Mouse (Mus musculus) kidney, adult 2 months (tissue): ENCODE data around the gene B3glct. TPM values are rescaled to one million over a fixed set of nuclear protein-coding genes. Genes with fewer than 3 reads are reported as not detected.

ENCODE experiments used
- DNase-seq: peaks from one replicate; pipeline ENCODE4 v3.0.0; 2021
- H3K27ac ChIP-seq: fragments of 200-500 bp; 2 replicates; pipeline ENCODE4 v1.5.1; 2012; ENCODE audit warnings: low read depth, low read length, control low read depth, inconsistent platforms; ENCODE audit not compliant: insufficient read depth
- H3K27me3 ChIP-seq: fragments of 200-500 bp; replicated peaks from 2 replicates; pipeline ENCODE4 v1.6.1; 2012; ENCODE audit warnings: mild to moderate bottlenecking, moderate library complexity, low read length, inconsistent platforms; ENCODE audit not compliant: control insufficient read depth, insufficient read depth
- H3K36me3 ChIP-seq: fragments of 200-500 bp; 2 replicates; pipeline ENCODE4 v1.6.1; 2012; ENCODE audit warnings: mild to moderate bottlenecking, moderate library complexity, low read length, inconsistent platforms; ENCODE audit not compliant: control insufficient read depth, insufficient read depth
- H3K4me1 ChIP-seq: fragments of 200-500 bp; 2 replicates; pipeline ENCODE4 v1.6.1; 2011; ENCODE audit warnings: low read length; ENCODE audit not compliant: control insufficient read depth, insufficient read depth
- H3K4me3 ChIP-seq: fragments of 200-500 bp; 2 replicates; pipeline ENCODE4 v1.5.1; 2011; ENCODE audit warnings: mild to moderate bottlenecking, low read depth, low read length, control low read depth; ENCODE audit not compliant: insufficient read depth
- CTCF ChIP-seq: fragments of 200-500 bp; conservative IDR thresholded peaks from 2 replicates; pipeline ENCODE4 v1.5.1; 2011; ENCODE audit warnings: low read depth, mild to moderate bottlenecking, control low read depth, low read length, moderate library complexity, mixed read lengths; ENCODE audit not compliant: insufficient read depth, insufficient read length
- POLR2A ChIP-seq: fragments of 200-500 bp; IDR thresholded peaks from one replicate; pipeline ENCODE4 v1.6.1; 2011; ENCODE audit warnings: low read depth, low read length, control low read depth
- WGBS: fragments of 180-500 bp; shearing (Covaris S2); methylation state at CpG from one replicate; pipeline ENCODE4 v1.1.7; 2018; 5-methylcytosine and 5-hydroxymethylcytosine counted together
- polyA plus RNA-seq: library from polyadenylated mRNA; depleted of rRNA; stranded (reverse); fragments of >200 nt; gene quantifications from 2 replicates; pipeline ENCODE4 v1.2.3, GENCODE M21; 2012

The B3glct gene
- polyA plus RNA-seq, 1 experiment: 6.4 TPM

- no peaks in the 10 kb centered on the region for H3K4me1 ChIP-seq
- H3K4me3 ChIP-seq: no peak overlapping the region
- H3K27me3 ChIP-seq: no peaks in the 10 kb centered on the region
- WGBS: 93% methylated on average over 9 of the region's 9 CpGs
- DNase-seq: no peak
- TF ChIP-seq CTCF (peak; percentile 25; the same call in 1 of the 2 replicates), POLR2A (no peak)
- no peak overlapping the region for H3K27ac ChIP-seq
- H3K36me3 ChIP-seq: no peaks in the 10 kb centered on the region
These were observed 67.0 kb downstream of the B3glct start for GRCm38 (mm10) chr5:149745079-149745478.

- Histone ChIP-seq H3K4me1 (no peaks in the 10 kb centered on the region), H3K4me3 (no peak overlapping the region), H3K27me3 (no peaks in the 10 kb centered on the region), H3K27ac (no peak overlapping the region), H3K36me3 (no peaks in the 10 kb centered on the region)
- TF ChIP-seq POLR2A (no peak), CTCF (no peak)
- 70% methylated on average over 27 of the region's 27 CpGs for WGBS
- DNase-seq: no peak
These were observed 70.9 kb downstream of the B3glct start for GRCm38 (mm10) chr5:149748640-149749580.

GRCm38 (mm10) chr5:149751861-149752260 lies 73.8 kb downstream of the B3glct start:
- Histone ChIP-seq H3K27ac (no peak overlapping the region), H3K4me3 (no peak overlapping the region), H3K27me3 (no peaks in the 10 kb centered on the region), H3K4me1 (no peaks in the 10 kb centered on the region), H3K36me3 (no peaks in the 10 kb centered on the region)
- no peak for TF ChIP-seq CTCF
- TF ChIP-seq POLR2A: no peak
- WGBS: 71% methylated on average over 5 of the region's 5 CpGs
- DNase-seq: no peak

GRCm38 (mm10) chr5:149753073-149753472 lies 75.0 kb downstream of the B3glct start:
- Histone ChIP-seq H3K27me3 (no peaks in the 10 kb centered on the region), H3K4me3 (no peak overlapping the region), H3K36me3 (no peaks in the 10 kb centered on the region), H3K4me1 (no peaks in the 10 kb centered on the region), H3K27ac (no peak overlapping the region)
- WGBS: 89% methylated on average over 3 of the region's 3 CpGs
- TF ChIP-seq POLR2A: no peak
- no peak for TF ChIP-seq CTCF
- DNase-seq: no peak

DNA sequence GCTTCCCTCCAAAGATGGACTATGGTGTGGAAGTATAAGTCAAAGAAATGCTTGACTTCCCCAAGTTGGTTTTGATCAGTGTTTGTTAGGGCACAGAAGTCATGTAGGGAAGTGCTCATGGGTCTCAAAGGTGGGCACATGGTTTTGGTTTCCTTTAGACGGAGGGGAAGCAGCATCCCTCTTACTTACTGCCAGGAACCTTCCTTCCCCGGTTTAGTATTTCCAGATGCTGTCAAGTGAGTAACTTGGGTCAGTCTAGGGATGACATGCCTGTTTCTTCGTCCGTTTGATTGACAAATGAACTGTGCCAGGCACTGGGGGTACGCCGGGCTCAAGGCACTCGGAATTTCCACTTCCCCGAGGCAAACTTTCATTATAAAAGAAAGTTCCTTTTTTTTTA lies 89.1 kb downstream of the B3glct start:
- 69% methylated on average over 8 of the region's 8 CpGs for WGBS
- H3K27me3 ChIP-seq: no peaks in the 10 kb centered on the region
- H3K4me1 ChIP-seq: no peaks in the 10 kb centered on the region
- H3K36me3 ChIP-seq: no peaks in the 10 kb centered on the region
- no peak overlapping the region for H3K27ac ChIP-seq
- TF ChIP-seq CTCF (no peak), POLR2A (no peak)
- DNase-seq: no peak
- no peak overlapping the region for H3K4me3 ChIP-seq

DNA sequence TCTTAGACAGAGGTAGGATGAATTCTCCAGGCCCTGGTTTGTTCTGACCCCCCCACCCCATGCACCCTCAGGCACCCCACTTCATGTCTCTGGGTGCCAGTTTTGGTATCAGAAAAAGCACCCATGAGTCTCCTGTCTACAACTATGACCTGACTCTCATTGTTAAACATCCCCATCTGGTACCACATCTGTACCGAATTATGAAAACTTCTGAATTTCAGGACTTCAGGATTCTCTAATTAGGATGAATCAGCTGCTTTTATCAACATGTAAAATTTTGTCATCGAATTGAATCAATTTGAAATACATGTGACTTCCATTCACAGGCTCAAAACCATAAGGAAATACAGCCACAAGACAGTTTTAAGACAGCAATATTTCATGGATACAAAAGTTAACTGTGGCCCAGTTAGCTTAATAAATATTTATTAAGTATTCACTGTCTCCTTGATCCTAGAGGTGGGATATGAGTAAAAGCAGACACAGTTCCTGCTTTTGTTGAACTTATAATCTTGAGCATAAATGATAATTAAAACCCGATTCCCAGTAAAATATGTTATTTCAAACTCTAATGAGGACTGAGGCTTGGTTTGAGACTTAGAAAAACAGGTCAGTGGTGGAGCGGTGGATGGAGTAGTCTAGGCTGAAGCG lies 89.7 kb downstream of the B3glct start:
- Histone ChIP-seq H3K27ac (no peak overlapping the region), H3K4me3 (no peak overlapping the region), H3K27me3 (no peaks in the 10 kb centered on the region), H3K36me3 (no peaks in the 10 kb centered on the region), H3K4me1 (no peaks in the 10 kb centered on the region)
- no peak for TF ChIP-seq CTCF
- TF ChIP-seq POLR2A: no peak
- DNase-seq: no peak
- 77% methylated on average over 5 of the region's 5 CpGs for WGBS

DNA sequence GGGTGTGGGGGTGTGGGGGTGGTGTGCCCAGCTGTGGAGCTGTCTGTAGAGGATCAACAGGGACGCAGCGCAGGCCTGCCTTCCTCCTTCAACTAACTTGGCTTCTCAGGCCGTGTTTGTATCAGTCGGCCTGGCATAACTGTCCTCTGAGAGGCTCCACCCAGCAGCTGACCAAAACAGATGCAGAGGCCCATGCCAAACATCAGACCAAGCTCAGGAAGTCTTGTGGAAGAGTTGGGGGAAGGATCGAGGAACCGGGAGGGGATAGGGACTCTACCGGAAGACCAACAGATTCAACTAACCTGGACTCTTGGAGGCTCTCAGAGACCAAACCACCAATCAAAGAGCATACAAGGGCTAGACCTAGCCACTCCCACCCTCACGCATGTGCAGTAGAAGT lies 91.6 kb downstream of the B3glct start:
- 92% methylated on average over 8 of the region's 8 CpGs for WGBS
- H3K4me3 ChIP-seq: no peak overlapping the region
- no peaks in the 10 kb centered on the region for H3K4me1 ChIP-seq
- DNase-seq: no peak
- no peak overlapping the region for H3K27ac ChIP-seq
- no peaks in the 10 kb centered on the region for H3K36me3 ChIP-seq
- TF ChIP-seq CTCF (no peak), POLR2A (no peak)
- no peaks in the 10 kb centered on the region for H3K27me3 ChIP-seq
